Mouse (Mus musculus) thymus, postnatal 36 days (tissue): ENCODE results near the gene Arhgap18.

Experiments
- DNase-seq, 2 experiments: peaks; one replicate each; pipeline ENCODE4 v3.0.0; 2022; ENCODE audit warnings: mixed read lengths in 2 of 2

Gene Arhgap18

DNA sequence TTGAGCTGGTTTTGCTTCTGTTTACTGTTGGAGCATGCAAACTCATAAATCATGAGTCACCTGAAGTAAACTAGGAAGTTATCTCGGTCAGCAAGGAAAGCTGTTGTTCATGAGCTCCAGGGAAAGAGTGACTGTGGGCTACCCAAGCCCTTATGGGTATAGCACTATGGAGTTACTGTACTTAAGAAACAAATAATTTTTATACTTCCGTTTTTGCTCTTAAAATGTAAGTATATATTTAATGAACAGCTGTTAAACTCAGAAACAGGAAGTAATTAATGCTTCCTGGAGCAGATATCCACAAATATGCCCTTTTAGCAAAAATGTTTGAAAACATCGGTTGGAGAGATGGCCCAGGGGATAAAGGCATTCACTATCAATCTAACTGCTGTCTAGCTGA is 27.4 kb downstream of the Arhgap18 start:
- DNase-seq: no peak

DNA sequence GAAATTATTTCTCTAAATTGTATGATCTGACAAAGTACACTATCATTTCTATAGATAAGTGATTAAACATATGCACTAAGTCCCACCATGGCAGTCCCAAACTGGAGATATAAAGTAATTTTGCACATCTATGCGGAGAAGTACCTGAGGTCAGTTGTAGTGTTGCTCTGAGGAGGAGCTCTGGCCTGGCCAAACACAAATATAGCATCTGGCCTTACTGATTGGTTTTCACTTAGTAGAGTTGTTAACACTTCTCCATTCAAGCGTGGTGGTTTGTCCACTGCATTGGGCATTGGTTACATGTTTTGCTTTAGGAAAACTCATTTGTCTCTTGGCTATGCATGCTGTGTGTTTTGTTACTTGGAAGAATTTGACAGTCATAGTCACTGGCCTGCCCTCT is 36.5 kb downstream of the Arhgap18 start:
- DNase-seq: no peak

DNA sequence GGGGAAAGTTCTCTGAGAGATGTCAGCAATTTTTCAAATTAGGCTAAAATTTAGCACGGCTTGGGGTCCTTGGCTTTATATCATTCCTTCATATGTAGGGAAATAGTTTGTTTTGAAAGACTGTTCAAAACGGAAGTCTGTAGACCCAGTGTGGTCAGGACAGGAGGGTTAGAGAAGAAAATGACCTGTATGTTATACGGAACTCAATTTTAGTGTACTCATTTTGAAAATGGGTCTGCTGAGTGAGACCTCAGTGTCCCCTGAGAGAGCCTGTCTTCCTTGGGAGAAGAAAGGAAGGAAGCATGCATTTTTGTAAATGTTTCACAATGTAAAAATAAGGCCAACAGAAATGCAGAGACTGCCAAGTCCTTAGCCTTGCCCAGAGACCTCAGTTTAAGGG is 38.6 kb downstream of the Arhgap18 start:
- no peak for DNase-seq

DNA sequence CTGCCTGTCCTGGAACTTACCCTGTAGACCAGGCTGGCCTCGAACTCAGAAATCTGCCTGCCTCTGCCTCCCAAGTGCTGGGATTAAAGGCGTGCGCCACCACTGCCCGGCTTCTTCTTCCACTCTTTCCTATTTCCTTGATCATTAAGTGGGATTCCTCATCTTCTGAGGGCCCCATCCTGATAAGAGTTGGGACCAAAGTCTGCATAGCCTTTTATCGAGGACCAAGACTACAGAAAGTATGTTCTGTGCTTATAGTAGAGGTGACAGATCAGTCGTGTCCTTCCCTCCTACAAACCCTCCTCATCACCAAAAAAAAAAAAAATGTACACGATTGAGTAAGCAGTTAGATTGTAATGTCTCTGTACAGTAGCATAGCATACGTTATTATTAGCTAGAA is 39.8 kb downstream of the Arhgap18 start:
- DNase-seq: no peak

DNA sequence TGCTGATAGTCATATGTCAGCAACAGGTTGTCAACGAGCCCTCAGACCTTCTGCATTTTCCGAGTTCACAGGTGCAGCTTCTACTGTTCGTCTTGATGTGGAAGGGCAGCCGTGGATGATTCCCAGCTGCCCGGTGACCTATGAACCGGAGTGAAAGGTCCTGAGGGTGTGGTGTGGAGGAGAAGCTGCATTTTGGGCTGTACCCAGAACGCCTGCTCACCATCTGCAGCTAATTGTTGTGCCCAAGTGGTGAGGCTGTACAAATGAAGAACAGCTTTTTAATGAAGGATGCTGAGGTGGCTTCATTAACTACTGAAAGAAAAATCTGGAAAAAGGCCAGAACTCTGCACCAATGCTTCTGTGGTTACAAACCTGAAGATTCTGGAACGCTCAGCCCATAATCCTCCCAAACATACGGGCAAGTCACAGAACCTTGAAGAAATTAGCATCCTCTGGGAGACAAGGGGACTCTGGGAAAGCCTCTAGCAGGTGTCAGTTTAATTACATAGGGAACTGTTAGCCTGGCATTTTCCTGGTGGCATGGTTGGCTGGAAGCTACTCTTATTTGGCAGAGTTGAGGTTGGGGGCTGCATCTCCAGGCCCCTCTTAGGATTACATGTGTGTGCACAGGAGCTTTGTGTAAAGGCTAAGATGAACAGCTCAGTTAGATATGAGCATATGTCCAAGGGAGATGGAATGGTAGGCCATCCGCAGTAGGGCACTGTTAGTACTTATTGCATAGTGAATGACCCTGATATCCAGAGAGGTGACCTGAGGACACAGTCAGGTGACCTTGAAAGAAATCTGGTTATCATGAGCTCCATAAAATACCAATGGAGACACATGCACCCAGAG is 43.4 kb downstream of the Arhgap18 start:
- DNase-seq: no peak

DNA sequence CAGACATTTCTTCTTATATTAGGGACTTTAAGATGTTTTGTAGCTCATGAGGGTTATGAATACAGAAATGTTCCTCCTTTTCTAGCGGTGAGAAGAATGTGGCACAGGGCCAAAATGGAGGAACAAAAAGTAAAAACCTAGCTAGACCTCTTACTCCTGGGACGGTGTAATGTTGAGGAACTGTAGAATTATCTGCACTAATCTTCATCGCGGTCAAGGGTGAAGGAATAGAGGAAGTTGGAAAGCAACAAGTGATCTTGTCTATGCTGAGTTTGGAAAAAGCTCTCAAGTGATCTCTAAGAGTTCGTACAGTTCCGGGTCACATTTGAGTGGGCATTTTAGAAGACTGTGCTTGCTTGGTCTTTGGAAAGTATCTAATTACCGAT is 44.1 kb downstream of the Arhgap18 start:
- no peak for DNase-seq

DNA sequence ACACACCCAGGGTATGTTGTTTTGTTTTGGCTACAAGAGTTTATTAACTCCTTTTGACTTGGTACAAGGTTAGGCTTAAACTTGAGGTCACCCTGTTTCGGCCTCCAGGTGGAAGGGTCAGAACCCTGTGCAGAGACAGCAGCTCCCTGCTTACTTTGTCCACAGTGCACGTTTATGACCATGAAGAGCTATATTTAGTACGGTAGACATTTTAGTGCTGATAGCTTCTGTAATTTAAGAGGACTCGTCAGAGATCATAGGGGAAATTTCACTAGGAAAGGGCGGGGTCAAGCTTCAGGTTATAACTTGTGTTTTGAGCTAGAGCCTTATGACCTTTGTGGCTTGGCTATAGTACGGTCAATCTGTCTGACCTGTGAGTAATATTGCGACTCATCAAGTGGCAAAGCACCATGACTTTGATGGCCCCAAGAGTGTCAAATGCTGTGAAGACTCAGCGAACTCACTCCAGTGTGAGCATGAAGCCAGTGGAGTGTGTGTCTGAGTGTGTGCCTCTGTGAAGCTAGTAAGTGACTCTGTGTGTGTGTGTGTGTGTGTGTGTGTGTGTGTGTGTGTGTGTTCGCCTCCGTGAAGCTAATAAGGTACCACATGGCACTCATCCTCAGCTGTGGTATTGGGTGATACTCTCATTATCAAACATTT is 45.7 kb downstream of the Arhgap18 start:
- DNase-seq: no peak

DNA sequence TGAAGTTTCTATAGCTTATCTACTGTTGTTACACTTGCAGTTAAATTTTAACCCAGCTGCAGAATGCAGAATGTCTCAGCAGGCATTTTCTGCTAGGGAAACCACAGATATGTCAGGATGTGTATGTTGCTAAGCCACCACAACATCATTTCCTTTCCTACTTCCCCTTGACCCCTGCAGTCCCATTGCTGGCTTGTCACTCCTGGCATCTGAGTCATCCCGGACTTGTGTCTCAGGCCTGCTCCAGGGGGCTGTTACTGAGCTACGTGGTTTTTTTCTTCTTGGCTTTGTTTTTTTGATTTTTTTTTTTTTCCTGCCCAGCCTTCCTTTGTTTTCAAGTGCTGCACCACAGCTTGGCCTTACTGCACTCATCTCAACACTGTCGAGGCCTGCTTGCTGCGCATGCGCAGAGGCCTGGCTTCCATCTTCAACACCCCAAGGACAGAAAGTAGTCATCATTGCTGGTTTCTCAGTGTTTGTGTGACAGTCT is 46.4 kb downstream of the Arhgap18 start:
- peak; percentile 60 to 67 for DNase-seq

DNA sequence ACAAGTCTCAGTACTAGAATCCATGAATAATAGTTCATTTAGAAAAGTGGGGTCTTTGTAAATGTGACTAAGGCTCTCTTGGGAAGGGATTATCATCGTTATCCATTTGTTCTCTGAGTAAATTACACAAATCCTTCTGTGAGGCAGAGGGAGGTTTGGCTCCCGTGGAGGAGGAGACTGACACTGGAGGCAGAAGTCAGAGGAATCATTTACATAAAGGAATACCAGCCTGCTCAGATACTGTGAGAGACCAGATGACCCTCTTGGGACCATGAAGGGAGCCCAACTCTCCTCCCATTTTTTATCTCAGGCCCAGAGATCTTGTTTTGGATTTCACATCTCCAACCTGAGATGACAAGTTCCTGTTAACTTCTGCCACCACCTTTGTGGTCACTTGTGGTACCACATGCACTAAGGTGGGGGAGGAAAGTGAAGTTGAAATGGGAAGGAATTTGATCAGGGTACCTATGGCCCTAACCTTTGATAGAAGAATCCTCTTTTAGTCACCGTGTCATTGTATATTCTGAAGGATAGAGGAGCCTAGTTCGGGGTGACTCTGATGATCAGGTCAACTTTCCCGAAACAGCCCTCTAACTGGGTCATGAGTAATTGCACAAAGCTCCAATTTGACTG is 51.2 kb downstream of the Arhgap18 start:
- no peak for DNase-seq

DNA sequence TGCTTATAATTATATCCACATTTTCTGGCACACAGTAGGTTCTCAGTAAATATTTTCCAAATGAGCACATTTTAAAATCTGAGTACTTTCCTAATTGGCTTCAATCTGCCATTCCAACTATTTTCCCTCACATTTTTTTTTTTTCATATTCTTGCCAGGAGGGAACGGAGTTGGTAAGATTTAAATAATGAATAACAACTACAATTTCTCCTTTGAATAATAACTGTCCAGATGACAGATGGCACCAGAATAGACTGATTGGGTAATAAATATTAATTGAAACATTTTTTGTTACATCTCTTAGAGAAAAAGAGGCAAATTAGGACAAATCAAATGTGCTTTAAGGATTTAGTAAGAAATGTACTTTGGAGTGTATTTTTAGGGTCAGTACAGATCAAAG is 51.8 kb downstream of the Arhgap18 start:
- DNase-seq: no peak

DNA sequence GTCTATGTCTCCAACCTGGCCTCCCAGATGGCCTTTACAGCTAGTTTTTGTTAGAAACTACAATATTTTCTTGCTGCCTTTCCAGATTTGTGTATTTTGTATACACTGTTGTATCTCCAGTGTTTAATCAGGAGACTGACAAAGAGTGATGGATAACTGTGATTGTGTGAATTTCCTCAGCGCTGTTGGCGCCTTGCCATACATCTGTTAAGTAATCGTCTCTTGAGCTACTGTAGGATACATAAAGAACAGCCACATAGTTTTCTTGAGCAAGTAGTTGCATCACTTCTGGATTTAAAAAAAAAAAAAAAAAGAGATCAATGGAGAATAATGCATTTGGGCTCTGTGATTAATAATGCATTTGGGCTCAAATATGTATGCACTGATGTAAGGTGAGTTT is 52.9 kb downstream of the Arhgap18 start:
- DNase-seq: no peak

DNA sequence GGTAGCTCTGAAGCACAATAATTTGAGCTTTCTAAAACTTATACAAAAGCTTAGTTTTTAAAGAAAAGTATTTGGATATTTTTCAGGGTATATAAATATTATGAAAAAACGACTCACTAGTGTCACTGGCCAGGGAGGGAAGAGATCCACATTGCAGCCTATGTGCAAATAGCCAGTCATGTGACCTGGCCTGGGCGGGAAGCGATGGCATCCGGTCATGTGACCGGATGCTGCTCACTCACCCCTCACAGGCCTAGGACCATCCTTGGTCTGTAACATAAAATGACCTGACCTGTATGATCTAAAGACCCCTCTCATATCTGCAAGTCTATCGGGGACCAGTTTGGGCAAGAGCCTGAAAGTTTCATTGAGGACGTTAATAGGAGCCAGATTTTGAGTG is 56.8 kb downstream of the Arhgap18 start:
- DNase-seq: no peak

DNA sequence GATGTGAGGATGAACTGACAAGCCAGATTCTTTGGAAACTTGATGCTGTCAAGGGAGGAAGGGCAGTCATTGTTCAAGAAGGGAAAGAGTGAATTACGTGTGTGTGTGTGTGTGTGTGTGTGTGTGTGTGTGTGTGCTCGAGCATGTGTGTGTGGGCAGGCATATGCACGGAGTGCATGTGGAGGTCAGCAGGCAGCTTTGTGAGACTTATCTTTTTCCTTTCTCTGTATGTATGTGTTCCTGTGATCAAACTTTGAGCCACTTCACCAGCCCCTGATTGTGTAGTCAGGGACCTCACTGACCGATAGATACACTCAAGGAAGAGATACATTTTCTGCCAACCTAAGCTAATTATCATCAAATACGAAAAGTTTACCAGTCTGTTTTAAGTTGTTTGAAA is 57.6 kb downstream of the Arhgap18 start:
- DNase-seq: no peak

DNA sequence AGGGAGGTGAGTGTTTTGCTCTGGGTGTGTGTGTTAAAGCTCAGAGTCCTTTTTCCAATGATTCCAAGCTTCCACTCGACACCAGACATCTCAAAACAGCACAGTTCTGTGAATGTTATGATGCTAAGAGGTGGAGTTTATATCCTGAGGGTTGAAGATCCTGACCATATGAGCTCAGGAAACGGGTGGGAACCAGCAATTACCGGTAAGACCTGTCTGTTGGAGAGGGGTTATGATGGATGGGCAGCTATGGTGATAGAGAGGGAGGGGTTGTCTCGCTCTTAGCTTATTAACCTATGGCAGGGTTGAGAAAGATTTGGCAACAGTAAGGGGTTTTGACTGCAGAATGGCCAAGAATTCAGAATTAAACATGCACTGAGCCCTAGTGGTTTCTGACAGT is 58.1 kb downstream of the Arhgap18 start:
- no peak for DNase-seq

DNA sequence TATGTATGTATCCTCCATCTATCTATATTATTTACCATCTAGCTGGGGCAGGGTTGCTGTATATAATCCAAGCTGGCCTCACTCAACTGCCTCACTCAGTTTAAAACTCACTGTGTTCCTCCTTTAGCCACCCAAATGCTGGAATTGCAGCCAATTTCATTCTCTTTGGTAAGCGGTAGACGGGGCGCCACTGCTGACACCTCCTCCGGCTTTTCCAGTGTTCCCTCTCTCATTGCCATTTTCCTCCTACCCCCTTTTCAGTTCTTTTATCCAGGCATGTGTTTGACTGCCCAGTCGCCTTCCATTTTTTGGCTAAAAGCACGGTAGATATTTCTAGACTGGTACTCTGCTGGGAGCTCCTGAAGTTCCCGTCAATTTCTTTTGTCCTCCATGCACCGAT is 62.4 kb downstream of the Arhgap18 start:
- no peak for DNase-seq

DNA sequence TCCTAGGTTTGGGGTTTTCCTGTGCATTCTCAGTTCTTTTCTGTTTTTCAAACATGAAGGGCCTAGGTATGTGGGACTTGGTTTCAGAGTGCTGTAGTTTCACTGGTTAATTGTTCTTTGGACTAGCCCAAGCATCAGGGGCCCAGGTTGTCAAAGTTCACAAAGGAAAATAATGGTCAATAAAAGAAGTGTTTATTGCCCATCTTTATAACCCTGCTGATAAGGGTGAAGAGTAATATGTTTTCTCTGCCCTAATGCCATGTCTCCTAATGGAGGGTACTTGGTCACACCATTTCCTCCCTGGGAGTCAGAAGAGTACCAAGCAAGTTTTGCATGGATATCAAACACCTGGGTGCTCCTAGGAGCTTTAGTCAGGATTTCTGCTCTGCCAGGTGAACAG is 67.1 kb downstream of the Arhgap18 start:
- DNase-seq: no peak

DNA sequence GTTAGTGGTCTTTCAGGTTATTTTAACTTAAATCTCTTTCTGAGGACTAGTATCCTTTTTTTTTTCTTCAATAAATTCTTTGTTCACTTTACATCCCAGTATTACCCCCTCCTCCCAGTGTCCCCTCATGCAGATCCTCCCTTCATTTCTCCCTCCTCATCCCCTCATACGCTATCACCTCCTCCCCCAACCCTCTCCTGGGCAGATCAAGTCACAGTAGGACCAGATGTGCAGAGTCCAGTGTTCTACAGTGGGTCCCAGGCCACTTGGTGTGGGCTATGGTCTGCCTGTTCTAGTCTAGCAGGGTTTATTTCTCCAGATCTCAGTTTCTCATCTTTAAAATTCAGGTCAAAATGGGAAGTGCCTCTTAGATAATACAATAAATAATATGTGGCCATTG is 67.7 kb downstream of the Arhgap18 start:
- no peak for DNase-seq

DNA sequence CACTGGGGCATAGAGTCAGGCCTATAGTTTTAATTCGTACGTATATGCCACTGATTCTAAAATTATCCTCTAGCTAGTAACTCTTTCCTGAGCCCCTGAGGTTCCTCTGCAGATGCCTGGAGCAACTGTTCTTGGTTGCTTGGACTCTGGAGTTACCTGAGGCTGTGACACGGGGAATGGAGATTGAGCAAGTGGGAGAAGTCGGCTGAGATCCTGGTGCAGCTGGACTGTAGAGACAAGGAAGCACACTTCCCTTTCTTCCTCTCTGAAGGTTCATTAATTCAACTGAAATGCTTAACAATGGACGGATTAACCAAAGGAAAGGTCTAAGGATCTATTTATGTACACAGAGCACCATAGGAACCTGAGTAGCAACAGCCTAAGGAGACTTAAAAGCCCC is 70.8 kb downstream of the Arhgap18 start:
- no peak for DNase-seq

DNA sequence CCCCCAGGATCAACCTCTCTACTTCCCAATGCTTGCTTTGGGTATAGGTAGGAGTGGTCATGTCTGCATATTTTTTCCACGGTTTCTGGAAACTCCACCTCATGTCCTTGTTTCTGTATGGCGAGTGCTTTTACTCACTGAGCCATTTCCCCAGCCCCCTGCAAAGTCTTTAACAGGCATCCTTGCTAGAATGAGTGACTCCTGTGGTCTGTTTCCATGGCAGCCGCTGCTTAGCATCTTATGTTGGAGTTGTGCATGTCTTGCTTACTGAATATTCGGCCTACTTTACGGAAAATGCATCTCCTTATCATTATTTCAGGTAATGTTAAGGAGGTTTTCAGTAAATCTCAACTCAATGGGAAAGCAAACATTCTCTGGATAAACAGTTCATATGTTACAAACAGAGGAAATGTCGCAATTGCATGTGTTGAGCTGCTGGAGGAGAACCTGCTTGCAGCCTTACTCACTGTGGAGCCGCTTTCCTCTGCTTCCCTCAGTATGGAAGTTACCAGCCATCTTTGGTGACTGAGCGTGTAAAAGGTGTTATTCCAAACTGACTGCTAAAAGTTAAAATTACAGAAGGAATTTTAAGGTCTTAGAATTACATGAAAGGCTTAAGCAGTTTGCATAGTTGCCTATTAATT is 72.1 kb downstream of the Arhgap18 start:
- no peak for DNase-seq

DNA sequence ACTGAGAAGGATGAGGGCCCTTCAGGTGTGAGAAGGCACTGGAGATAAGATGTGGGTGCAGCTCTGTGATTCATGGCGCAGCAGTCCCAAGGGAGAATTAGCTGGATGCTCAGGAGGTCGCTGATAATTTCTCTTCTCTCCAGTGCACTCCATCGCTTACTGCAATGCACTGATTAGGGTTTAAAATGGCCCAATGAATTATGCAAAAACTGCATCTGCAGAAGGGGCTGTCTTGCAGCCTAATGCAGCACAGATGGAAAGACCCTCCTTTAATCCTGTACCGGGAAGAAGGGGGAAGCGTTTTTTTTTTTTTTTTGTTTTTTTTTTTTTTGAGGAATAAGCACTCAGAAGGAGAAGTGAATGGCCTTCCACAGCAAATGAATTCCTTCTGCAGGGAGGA is 74.1 kb downstream of the Arhgap18 start:
- DNase-seq: no peak

DNA sequence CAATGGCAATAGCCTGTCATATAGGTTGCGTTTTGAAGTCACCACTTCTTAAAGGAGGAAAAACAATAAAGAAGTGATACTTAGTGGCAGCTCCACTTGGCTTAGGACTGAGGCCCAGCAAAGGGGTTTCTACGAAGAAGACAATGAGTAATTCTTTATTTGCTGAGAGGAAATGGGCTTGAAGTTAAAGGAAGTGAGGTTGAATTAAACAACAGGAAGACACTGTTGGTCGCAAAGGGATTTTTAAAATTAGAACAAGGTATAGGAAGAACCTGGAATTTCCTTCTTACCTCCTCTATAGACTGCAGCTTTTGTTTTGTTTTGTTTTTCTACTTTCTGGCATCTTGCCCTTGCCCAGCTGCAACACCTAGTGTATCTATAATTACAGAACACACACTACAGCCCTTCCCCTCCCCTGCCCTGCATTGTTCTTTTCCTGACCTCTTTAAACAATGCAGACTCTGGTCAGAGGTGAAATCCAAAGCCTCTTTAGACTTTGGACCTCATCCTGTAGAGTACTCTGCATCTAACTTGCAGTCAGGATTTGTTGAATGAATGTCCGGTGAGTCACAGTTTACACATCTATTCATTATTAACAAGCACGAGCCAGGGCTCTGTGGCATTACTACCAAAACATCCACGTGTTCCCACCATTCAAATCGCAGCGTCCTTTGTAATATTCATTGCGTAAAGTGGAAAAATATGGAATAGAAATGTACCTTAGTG is 75.4 kb downstream of the Arhgap18 start:
- DNase-seq: no peak

DNA sequence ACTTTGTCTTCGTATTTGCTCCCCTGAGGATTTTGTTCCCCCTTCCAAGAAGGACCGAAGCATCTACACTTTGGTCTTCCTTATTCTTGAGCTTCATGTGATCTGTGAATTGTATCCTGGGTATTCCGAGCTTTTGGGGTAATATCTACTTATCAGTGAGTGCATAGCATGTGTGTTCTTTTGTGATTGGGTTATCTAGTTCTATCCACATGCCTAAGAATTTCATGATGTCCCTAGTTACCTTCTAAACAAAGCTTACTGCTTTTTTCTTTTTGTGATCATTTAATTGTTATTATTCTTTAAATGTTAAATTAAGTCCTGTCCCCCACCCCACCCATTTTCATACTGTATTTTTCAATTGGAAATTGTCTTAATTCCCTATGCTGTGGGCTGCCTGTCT is 78.8 kb downstream of the Arhgap18 start:
- no peak for DNase-seq
